8 mouse cellular contexts compared by ENCODE assay signal in genomic region chr8:61223729-61224379, GRCm38 (mm10). TPM values are rescaled to one million over a fixed set of nuclear protein-coding genes. Genes with fewer than 3 reads are reported as not detected.
DNase-seq lines count a peak whose midpoint lies in the region; ATAC-seq and TF ChIP-seq lines count a peak whose summit lies in the region.

Gene Sh3rf1 (plus strand): TSS chr8:61223872.

- peak; percentile 92 for DNase-seq in forebrain, embryonic 14.5 days (ENCODE audit: low spot score)
- peak; percentile 84 to 85 for DNase-seq in heart, postnatal 10 days
- peak; percentile 50 for DNase-seq in large intestine, adult 2 months (ENCODE audit: low read depth, low spot score)
- peak; percentile 80 to 83 for DNase-seq in lung, adult 18-20 months
- DNase-seq in testis, postnatal 14 days (ENCODE audit: low spot score), result peak; percentile 69

- no peaks in the 10 kb centered on the region for H3K9me3 ChIP-seq in E14TG2a.4 (ENCODE audit: low read length)
- H3K9me3 ChIP-seq in forebrain, embryonic 14.5 days (replicated peaks; ENCODE audit: control insufficient read depth, low read length), result no peaks in the 10 kb centered on the region
- H3K9me3 ChIP-seq in neural tube, embryonic 15.5 days (replicated peaks), result no peaks in the 10 kb centered on the region

- peak within 1 kb of the TSS; percentile 91 for H3K4me3 ChIP-seq in E14TG2a.4 (replicated peaks; ENCODE audit: low read length)
- H3K4me3 ChIP-seq in brown adipose tissue, adult 24 weeks (ENCODE audit: insufficient read depth, low read depth, low read length), result peak within 1 kb of the TSS; percentile 92
- H3K4me3 ChIP-seq in forebrain, embryonic 14.5 days (ENCODE audit: low read depth, low read length), result peak within 1 kb of the TSS; percentile 81
- peak within 1 kb of the TSS; percentile 62 for H3K4me3 ChIP-seq in neural tube, embryonic 15.5 days (replicated peaks)

- intact Hi-C loops in heart, postnatal 10 days (cut with DNase I), result loop anchor here (2.0 to 5.0 kb wide), 2 partner anchors 93 to 263 kb away; partner anchors contain the start of gene Cbr4

- H3K27me3 ChIP-seq in E14TG2a.4 (ENCODE audit: insufficient read depth, low read length), result peaks cover 22% of the 10 kb centered on the region
- H3K27me3 ChIP-seq in forebrain, embryonic 14.5 days (replicated peaks; ENCODE audit: control insufficient read depth, insufficient read depth, low read length), result no peaks in the 10 kb centered on the region
- no peaks in the 10 kb centered on the region for H3K27me3 ChIP-seq in neural tube, embryonic 15.5 days (replicated peaks)

- ATAC-seq in forebrain, embryonic 14.5 days, result peak; percentile 92
- peak; percentile 92 for ATAC-seq in neural tube, embryonic 15.5 days (ENCODE audit: low FRiP score)

- no peak for TF ChIP-seq CTCF in E14TG2a.4 (conservative IDR thresholded peaks at IDR 0.05; ENCODE audit: low read length)

- peaks cover 31% of the 10 kb centered on the region for H3K4me1 ChIP-seq in E14TG2a.4 (replicated peaks; ENCODE audit: low read depth, low read length)
- H3K4me1 ChIP-seq in brown adipose tissue, adult 24 weeks (ENCODE audit: control insufficient read depth, insufficient read depth, insufficient read length, low read length), result peaks cover 11% of the 10 kb centered on the region
- peaks cover 24% of the 10 kb centered on the region for H3K4me1 ChIP-seq in forebrain, embryonic 14.5 days (ENCODE audit: control insufficient read depth, insufficient read depth, low read length)
- peaks cover 37% of the 10 kb centered on the region for H3K4me1 ChIP-seq in neural tube, embryonic 15.5 days

- H3K4me2 ChIP-seq in forebrain, embryonic 14.5 days (ENCODE audit: low read length), result peak within 1 kb of the TSS; percentile 84
- H3K4me2 ChIP-seq in neural tube, embryonic 15.5 days, result peak within 1 kb of the TSS; percentile 85

- H3K9ac ChIP-seq in forebrain, embryonic 14.5 days (ENCODE audit: low read length), result peak within 1 kb of the TSS; percentile 90
- H3K9ac ChIP-seq in neural tube, embryonic 15.5 days (replicated peaks), result peak within 1 kb of the TSS; percentile 66

- H3K36me3 ChIP-seq in E14TG2a.4 (ENCODE audit: insufficient read depth, low read length), result no peaks in the 10 kb centered on the region
- H3K36me3 ChIP-seq in forebrain, embryonic 14.5 days (ENCODE audit: control insufficient read depth, insufficient read depth, low read length), result peaks cover 5% of the 10 kb centered on the region; the same call in 1 of the 2 replicates
- no peaks in the 10 kb centered on the region for H3K36me3 ChIP-seq in neural tube, embryonic 15.5 days

- WGBS in forebrain, embryonic 14.5 days, result 0% methylated on average over 70 of the region's 84 CpGs
- WGBS in large intestine, adult 2 months, result under 1% methylated on average over 72 of the region's 84 CpGs
- under 1% methylated on average over 71 of the region's 84 CpGs for WGBS in neural tube, embryonic 15.5 days

- peak within 1 kb of the TSS; percentile 79 for H3K27ac ChIP-seq in brown adipose tissue, adult 24 weeks (replicated peaks; ENCODE audit: low read depth, low read length)
- peak within 1 kb of the TSS; percentile 85 for H3K27ac ChIP-seq in forebrain, embryonic 14.5 days (ENCODE audit: low read depth, low read length)
- H3K27ac ChIP-seq in neural tube, embryonic 15.5 days (replicated peaks), result peak within 1 kb of the TSS; percentile 83

RNA-seq across cellular contexts. Expression of gene Sh3rf1, which starts in this region (rescaled TPM):
- 2.1 and 3.4 TPM in 2 replicates for polyA plus RNA-seq in brown adipose tissue, adult 24 weeks (2012; ENCODE audit: insufficient read depth, insufficient read length, missing spikeins)
- 27.1 and 30.9 TPM in 2 replicates for polyA plus RNA-seq in forebrain, embryonic 14.5 days (2014; fragmentation: Nextera tagmentation; extraction: Ambion mirVana)
- total RNA-seq in heart, postnatal 10 days (2021), result 1 to 10 TPM; 9.4 to 9.8 TPM
- 8.2 and 15.9 TPM in 2 replicates for polyA plus RNA-seq in large intestine, adult 2 months (2012; rRNA removed)
- 19.0 and 20.8 TPM in 2 replicates for polyA plus RNA-seq in neural tube, embryonic 15.5 days (2015; fragmentation: Nextera tagmentation; extraction: Ambion mirVana)

Comparison
In these comparisons a context has a peak if more than half of its experiments do, and no peak if none do; other contexts are left out.
1. Peak in every context shown above with its lines: DNase-seq, ATAC-seq, H3K4me3 ChIP-seq and H3K27ac ChIP-seq.